Mouse (Mus musculus) kidney, embryonic 14.5 days (tissue): ENCODE measurements around the gene Il34. TPM values are rescaled to one million over a fixed set of nuclear protein-coding genes. Genes with fewer than 3 reads are reported as not detected.

ENCODE experiments used
- ATAC-seq: fragments of 200-750 bp; cut with Nextera tagmentation; 2 replicates; pipeline ENCODE4 v1.8.0; 2017; ENCODE audit warnings: moderate number of reproducible peaks, mild to moderate bottlenecking, moderate TSS enrichment, moderate library complexity; ENCODE audit not compliant: low FRiP score, low TSS enrichment
- H3K27ac ChIP-seq: fragments of 300-500 bp; sonication (generic); 2 replicates; pipeline ENCODE4 v1.5.1; 2014; ENCODE audit warnings: low read depth, mild to moderate bottlenecking, low read length, moderate library complexity, mixed read lengths
- H3K27me3 ChIP-seq: fragments of 300-500 bp; sonication (generic); 2 replicates; pipeline ENCODE4 v1.6.1; 2014; ENCODE audit warnings: mild to moderate bottlenecking, low read length; ENCODE audit not compliant: control insufficient read depth, insufficient read depth
- H3K36me3 ChIP-seq: fragments of 300-500 bp; sonication (generic); 2 replicates; pipeline ENCODE4 v1.6.1; 2014; ENCODE audit warnings: low read length, mixed read lengths; ENCODE audit not compliant: control insufficient read depth, insufficient read depth
- H3K4me1 ChIP-seq: fragments of 300-500 bp; sonication (generic); 2 replicates; pipeline ENCODE4 v1.6.1; 2014; ENCODE audit warnings: low read length, mixed read lengths; ENCODE audit not compliant: control insufficient read depth, insufficient read depth
- H3K4me2 ChIP-seq: fragments of 300-500 bp; sonication (generic); replicated peaks from 2 replicates; pipeline ENCODE4 v1.6.1; 2014; ENCODE audit warnings: low read depth, mild to moderate bottlenecking, low read length
- H3K4me3 ChIP-seq: fragments of 300-500 bp; sonication (generic); 2 replicates; pipeline ENCODE4 v1.5.1; 2014; ENCODE audit warnings: mild to moderate bottlenecking, low read length
- H3K9ac ChIP-seq: fragments of 300-500 bp; sonication (generic); 2 replicates; pipeline ENCODE4 v1.6.1; 2014; ENCODE audit warnings: low read depth, mild to moderate bottlenecking, low read length, moderate library complexity
- H3K9me3 ChIP-seq: fragments of 300-500 bp; sonication (generic); 2 replicates; pipeline ENCODE4 v1.6.1; 2016; ENCODE audit warnings: low read length; ENCODE audit not compliant: control insufficient read depth
- WGBS: fragments of 180-500 bp; shearing (Covaris S2); extraction: QIAGEN DNeasy Blood & Tissue Kit; methylation state at CpG from one replicate; pipeline ENCODE4 v1.1.7; 2014; 5-methylcytosine and 5-hydroxymethylcytosine counted together
- polyA plus RNA-seq: library from polyadenylated mRNA; unstranded; fragments of >200 nt; fragmentation: Nextera tagmentation; extraction: Ambion mirVana; gene quantifications from 2 replicates; pipeline ENCODE4 v1.2.1, GENCODE M21; 2014

Gene Il34
- polyA plus RNA-seq, 1 experiment from 2014 or later, result 1.7 TPM

DNA sequence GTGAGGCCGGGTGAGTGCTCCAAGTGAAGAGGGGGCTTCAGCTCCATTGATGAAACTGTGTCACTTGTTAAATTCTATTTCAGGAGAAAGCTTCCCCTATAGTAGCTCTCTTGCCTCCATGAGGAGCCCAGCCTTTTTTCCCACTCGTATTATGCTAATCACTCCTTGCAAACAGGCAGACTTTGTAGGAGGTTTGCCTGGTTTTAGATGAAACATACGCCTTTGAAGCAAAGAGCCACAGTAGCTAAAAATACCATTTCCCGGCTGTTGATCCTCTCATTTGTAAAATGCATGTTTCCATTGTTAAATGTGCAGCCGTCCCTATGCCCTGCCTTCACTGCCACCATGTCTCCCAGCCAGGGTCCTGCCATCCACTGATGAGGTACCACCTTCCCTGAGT, 108.2 kb downstream of the Il34 start:
- WGBS, result 88% methylated on average over 5 of the region's 5 CpGs
- Histone ChIP-seq H3K4me1 (peaks cover 17% of the 10 kb centered on the region), H3K27me3 (no peaks in the 10 kb centered on the region), H3K27ac (no peak overlapping the region), H3K9me3 (no peaks in the 10 kb centered on the region), H3K4me2 (no peak overlapping the region), H3K36me3 (peaks cover 5% of the 10 kb centered on the region; the same call in 1 of the 2 replicates), H3K9ac (no peak overlapping the region), H3K4me3 (no peak overlapping the region)
- ATAC-seq, result no peak

DNA sequence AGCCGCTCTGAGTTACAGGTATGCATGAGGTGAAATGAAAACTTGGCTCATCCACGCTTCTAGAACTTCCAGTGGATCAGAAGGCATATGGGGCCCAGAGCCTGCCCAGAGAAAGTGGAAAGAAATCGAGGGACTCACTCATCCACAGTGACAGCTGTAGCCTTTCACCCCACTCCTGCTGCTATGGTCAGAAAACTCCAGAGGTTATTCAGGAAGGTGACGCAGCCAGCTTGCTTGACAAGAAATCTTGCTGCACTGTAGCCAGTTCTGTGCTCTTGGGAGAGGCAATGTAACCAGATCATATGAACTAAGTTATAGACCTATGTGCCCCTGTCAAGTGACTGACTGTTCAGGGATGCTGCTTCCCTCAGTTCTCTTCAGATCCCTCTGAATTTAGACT, 109.7 kb downstream of the Il34 start:
- H3K27ac ChIP-seq, result no peak overlapping the region
- H3K27me3 ChIP-seq, result no peaks in the 10 kb centered on the region
- no peak overlapping the region for H3K9ac ChIP-seq
- WGBS, result 67% methylated on average over 4 of the region's 4 CpGs
- H3K36me3 ChIP-seq, result peaks cover 5% of the 10 kb centered on the region; the same call in 1 of the 2 replicates
- no peak overlapping the region for H3K4me3 ChIP-seq
- ATAC-seq, result no peak
- H3K4me2 ChIP-seq, result no peak overlapping the region
- H3K4me1 ChIP-seq, result 0 out of 2 replicates have a peak, but pooled peaks cover 5% of the 10 kb centered on the region
- H3K9me3 ChIP-seq, result no peaks in the 10 kb centered on the region

DNA sequence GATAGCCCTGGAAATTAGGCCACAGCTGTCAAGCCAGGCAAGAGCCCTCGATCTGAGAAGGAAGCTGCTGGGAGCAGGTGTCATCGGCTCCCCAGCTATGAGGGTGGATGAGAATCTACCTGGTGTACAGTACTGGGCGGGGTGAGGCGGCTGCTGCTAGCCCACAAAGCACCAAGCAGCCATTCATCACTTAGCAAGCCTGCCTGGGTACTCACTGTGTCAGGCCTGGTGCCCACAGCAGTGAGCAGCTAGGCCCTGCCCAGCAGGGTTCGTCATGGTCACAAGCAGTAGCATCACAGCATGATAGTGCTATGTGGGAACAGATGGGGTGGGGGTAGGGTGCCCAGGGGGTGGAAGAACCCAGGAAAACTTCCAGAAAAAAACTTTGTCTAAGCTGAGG, 110.3 kb downstream of the Il34 start:
- H3K9ac ChIP-seq, result no peak overlapping the region
- H3K27ac ChIP-seq, result no peak overlapping the region
- WGBS, result 90% methylated on average over 5 of the region's 5 CpGs
- H3K4me3 ChIP-seq, result no peak overlapping the region
- H3K4me1 ChIP-seq, result 0 out of 2 replicates have a peak, but pooled peaks cover 5% of the 10 kb centered on the region
- H3K27me3 ChIP-seq, result no peaks in the 10 kb centered on the region
- peaks cover 5% of the 10 kb centered on the region; the same call in 1 of the 2 replicates for H3K36me3 ChIP-seq
- ATAC-seq, result 0 out of 2 replicates have a peak, but pooled peaks have one; percentile 28
- no peak overlapping the region for H3K4me2 ChIP-seq
- no peaks in the 10 kb centered on the region for H3K9me3 ChIP-seq

DNA sequence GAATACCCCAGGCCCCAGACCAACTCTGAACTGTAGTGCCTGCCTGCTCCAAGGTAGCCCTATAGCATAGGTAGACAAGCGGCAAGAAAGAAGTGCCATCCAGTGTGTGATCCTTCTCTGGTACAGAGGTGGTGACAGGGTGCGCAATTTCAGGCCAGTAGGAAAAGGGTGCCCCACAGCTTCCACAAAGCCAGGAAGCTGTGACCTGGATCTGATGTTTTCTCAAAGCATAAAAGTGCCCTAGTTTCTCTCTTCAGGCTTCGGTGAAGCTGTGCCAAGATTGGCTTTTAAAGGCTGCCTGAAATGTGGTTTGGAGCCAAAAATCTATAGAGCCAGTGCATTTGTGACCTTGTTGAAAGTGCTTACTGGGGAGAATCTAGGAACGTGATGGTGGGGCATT, 110.9 kb downstream of the Il34 start:
- H3K4me1 ChIP-seq, result 0 out of 2 replicates have a peak, but pooled peaks cover 5% of the 10 kb centered on the region
- WGBS, result 79% methylated on average over 4 of the region's 4 CpGs
- 0 out of 2 replicates have a peak overlapping the region, but pooled peaks have one; percentile 12 for H3K9ac ChIP-seq
- no peak overlapping the region for H3K4me2 ChIP-seq
- H3K9me3 ChIP-seq, result no peaks in the 10 kb centered on the region
- H3K27ac ChIP-seq, result no peak overlapping the region
- ATAC-seq, result no peak
- peaks cover 5% of the 10 kb centered on the region; the same call in 1 of the 2 replicates for H3K36me3 ChIP-seq
- no peak overlapping the region for H3K4me3 ChIP-seq
- H3K27me3 ChIP-seq, result no peaks in the 10 kb centered on the region

GRCm38 (mm10) chr8:110694226-110694625, 111.5 kb downstream of the Il34 start:
- Histone ChIP-seq H3K27me3 (no peaks in the 10 kb centered on the region), H3K9ac (no peak overlapping the region), H3K4me1 (0 out of 2 replicates have a peak, but pooled peaks cover 5% of the 10 kb centered on the region), H3K9me3 (no peaks in the 10 kb centered on the region), H3K4me3 (no peak overlapping the region), H3K27ac (no peak overlapping the region), H3K4me2 (no peak overlapping the region), H3K36me3 (peaks cover 5% of the 10 kb centered on the region; the same call in 1 of the 2 replicates)
- WGBS, result 81% methylated on average over 5 of the region's 5 CpGs
- no peak for ATAC-seq

Other genes starting within 250 kb of the Il34 start
- 21.7 and 32.2 TPM in 2 replicates for gene Vac14, start 187.3 kb downstream of the Il34 start, polyA plus RNA-seq
- 11.2 and 11.4 TPM in 2 replicates for gene Mtss1l, start 84.4 kb downstream of the Il34 start, polyA plus RNA-seq
- 40.4 and 69.3 TPM in 2 replicates for gene Cog4, start 40.7 kb upstream of the Il34 start, polyA plus RNA-seq
- gene Sf3b3, start 40.9 kb upstream of the Il34 start, polyA plus RNA-seq, result 96.9 and 180 TPM in 2 replicates
- gene Fuk, start 96.6 kb upstream of the Il34 start, polyA plus RNA-seq, result 7.1 and 10.4 TPM in 2 replicates
- gene St3gal2, start 114.0 kb upstream of the Il34 start, polyA plus RNA-seq, result 12.1 and 14.3 TPM in 2 replicates
- 12.8 and 20.1 TPM in 2 replicates for gene Ddx19a, start 191.9 kb upstream of the Il34 start, polyA plus RNA-seq
- 2.3 and 6.7 TPM in 2 replicates for gene Ddx19b, start 225.8 kb upstream of the Il34 start, polyA plus RNA-seq
- 37.9 and 59.7 TPM in 2 replicates for gene Aars, start 227.2 kb upstream of the Il34 start, polyA plus RNA-seq